Mouse (Mus musculus): ENCODE data around the gene Ablim1. TPM values are rescaled to one million over a fixed set of nuclear protein-coding genes. Genes with fewer than 3 reads are reported as not detected.

Gene Ablim1
- polyA plus RNA-seq, 1 experiment from 2014 or later, result 41.9 TPM

DNA sequence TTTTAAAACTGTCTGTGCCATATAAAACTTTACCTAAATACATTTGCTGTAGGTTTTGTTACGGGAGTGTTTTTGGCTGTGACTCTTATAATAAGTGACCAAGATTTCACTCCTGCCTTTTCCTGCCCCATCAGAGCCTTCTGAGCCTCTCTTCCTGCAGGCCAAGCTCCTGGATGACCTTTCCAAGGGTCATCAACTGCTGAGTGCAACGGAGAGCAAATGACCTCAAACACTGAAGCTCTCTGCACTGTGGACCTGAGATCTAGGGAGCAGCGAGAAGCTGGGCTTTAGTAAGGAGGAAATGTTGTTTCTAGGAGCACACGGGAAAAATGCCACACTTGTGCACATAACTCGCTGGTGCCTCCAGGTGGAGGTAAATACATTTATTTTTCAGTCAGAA lies 199.0 kb downstream of the Ablim1 start:
- Histone ChIP-seq H3K4me3 (no peak overlapping the region), H3K9me3 (no peaks in the 10 kb centered on the region), H3K36me3 (peaks cover 11% of the 10 kb centered on the region), H3K27ac (peak overlapping the region; percentile 76; the same call in 1 of the 2 replicates), H3K4me1 (peaks cover 69% of the 10 kb centered on the region), H3K27me3 (ENCODE audit: insufficient read depth, poor library complexity, severe bottlenecking) (no peaks in the 10 kb centered on the region)
- no peak for DNase-seq (ENCODE audit: low spot score)
- 43% methylated on average over 5 of the region's 5 CpGs for WGBS

DNA sequence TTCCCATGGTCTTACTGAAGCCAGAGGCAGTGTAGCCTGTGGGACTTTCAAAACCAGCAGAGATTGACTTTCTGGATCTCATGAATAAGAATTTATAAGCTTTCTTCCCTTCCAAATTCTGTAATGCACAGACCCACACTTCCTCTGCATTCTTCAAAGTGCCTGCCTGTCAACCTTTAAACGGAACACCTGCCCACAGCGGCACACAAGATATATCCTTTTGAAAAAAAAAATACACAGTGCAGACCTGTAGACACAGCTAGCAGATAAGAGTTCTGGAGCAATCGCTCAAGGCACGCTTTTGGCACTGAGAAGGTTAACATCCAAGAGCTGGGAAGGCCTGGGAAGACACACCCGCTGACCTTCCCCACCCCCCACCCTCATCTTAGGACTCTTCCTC lies 199.8 kb downstream of the Ablim1 start:
- peaks cover 62% of the 10 kb centered on the region for H3K4me1 ChIP-seq
- no peak overlapping the region for H3K4me3 ChIP-seq
- H3K9me3 ChIP-seq, result no peaks in the 10 kb centered on the region
- 50% methylated on average over 5 of the region's 5 CpGs for WGBS
- H3K36me3 ChIP-seq, result peaks cover 11% of the 10 kb centered on the region
- peak overlapping the region; percentile 76 for H3K27ac ChIP-seq
- no peaks in the 10 kb centered on the region for H3K27me3 ChIP-seq (ENCODE audit: insufficient read depth, poor library complexity, severe bottlenecking)
- no peak for DNase-seq (ENCODE audit: low spot score)

DNA sequence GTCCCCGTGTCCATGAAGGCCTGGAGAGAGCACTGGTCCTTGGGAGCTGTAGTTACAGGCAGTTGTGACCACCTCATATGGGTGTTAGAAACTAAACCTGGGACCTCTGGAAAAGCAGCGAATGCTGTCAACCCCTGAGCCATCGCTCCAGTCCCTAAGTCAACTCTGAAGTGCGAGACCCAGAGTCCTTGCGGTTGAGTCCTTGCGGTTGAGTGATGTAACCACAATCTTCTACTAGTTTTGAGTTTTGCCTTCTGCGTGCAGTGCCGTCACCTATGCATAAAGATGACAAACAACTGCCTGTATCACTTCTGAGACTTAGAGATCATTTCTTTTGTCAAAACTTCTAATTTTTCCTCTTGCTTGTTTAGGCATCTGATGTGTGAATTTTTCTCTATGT lies 200.7 kb downstream of the Ablim1 start:
- Histone ChIP-seq H3K36me3 (peaks cover 11% of the 10 kb centered on the region), H3K4me3 (no peak overlapping the region), H3K4me1 (peaks cover 55% of the 10 kb centered on the region), H3K9me3 (no peaks in the 10 kb centered on the region), H3K27me3 (ENCODE audit: insufficient read depth, poor library complexity, severe bottlenecking) (no peaks in the 10 kb centered on the region), H3K27ac (no peak overlapping the region)
- DNase-seq (ENCODE audit: low spot score), result no peak
- 94% methylated on average over 8 of the region's 8 CpGs for WGBS

DNA sequence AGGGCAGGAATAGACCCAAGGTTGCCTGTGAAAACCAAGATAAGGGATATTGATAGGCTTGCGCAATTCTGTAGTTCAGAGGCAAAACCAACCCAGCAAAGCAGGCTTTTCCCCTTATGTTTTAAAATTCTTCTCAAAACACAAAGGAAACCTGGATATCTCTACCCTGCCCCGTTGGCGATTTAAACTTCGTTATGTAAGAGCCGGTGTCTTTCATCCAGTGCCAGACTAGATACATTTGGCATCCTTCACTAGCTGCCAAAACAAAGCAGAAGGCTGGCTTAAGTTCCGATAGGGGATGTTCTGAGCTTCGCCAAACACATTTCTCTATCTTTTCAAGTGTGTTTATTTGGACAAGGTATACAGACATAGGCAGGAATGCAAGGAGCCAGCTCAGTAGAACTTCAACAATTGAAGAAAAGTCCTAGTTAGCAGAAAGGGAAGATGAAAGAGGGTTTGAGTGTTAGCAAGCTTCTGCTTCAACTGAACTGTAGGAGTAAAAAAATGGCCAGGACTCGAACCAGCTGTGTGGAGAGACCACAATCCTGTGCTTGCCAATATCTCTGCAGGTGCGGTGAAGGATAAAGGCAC lies 201.8 kb downstream of the Ablim1 start:
- H3K27me3 ChIP-seq (ENCODE audit: insufficient read depth, poor library complexity, severe bottlenecking), result no peaks in the 10 kb centered on the region
- no peak overlapping the region; the same call in 1 of the 2 replicates for H3K27ac ChIP-seq
- no peaks in the 10 kb centered on the region for H3K9me3 ChIP-seq
- peaks cover 44% of the 10 kb centered on the region for H3K4me1 ChIP-seq
- 44% methylated on average over 9 of the region's 9 CpGs for WGBS
- no peak for DNase-seq (ENCODE audit: low spot score)
- no peak overlapping the region for H3K4me3 ChIP-seq
- peaks cover 11% of the 10 kb centered on the region for H3K36me3 ChIP-seq

DNA sequence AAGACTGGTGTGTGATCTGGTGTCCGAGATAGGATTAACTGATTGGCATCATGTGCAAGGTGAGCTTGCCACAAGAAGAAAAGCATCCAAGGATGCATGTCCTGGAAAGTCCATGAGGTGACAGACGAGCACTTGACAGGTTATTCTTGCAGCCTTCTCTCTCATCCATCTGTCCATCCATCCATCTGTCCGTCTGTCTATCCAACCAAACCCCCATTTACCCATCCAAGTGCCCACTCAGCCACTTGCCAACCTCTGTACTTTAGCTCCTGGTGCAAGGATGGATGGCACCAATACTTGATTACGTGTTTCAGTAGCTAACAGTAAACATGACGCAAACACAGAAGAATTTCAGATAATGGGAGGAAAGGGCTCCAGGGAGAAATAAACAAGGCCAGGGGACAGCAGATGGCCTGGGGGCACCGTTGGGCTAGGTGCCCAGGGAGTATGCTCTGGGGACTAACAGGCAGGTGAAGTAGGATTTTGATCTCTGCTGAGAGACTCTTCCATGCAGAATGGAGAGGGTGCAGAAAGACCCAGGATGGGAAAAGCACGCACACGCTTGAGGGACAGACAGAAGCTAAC lies 202.4 kb downstream of the Ablim1 start:
- H3K36me3 ChIP-seq, result peaks cover 11% of the 10 kb centered on the region

DNA sequence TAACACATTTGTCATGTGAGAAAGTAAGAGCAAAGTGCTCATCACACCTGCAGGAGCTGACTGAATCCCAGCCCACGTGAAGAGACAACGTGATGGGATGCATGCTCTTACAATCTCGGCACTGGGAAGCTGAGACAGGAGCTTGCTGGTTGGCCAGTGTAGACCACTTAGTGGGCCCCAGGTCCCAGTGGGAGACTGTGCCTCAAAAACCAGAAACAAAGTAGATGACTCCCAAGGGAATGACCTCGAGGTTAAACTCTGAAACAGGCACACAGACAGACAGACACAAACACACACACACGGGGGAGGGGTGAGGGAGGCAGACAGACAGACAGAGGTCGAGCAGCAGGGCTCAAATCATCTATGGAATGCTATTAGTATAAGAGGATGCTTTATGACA lies 203.4 kb downstream of the Ablim1 start:
- DNase-seq (ENCODE audit: low spot score), result no peak
- Histone ChIP-seq H3K4me1 (peaks cover 32% of the 10 kb centered on the region), H3K9me3 (no peaks in the 10 kb centered on the region), H3K27me3 (ENCODE audit: insufficient read depth, poor library complexity, severe bottlenecking) (no peaks in the 10 kb centered on the region), H3K36me3 (peaks cover 18% of the 10 kb centered on the region), H3K27ac (no peak overlapping the region; the same call in 1 of the 2 replicates), H3K4me3 (no peak overlapping the region)
- WGBS, result 75% methylated on average over 6 of the region's 6 CpGs

More for the DNA sequence above, 202.4 kb downstream of the Ablim1 start:
- Histone ChIP-seq H3K9me3 (no peaks in the 10 kb centered on the region), H3K4me1 (peaks cover 38% of the 10 kb centered on the region), H3K27me3 (ENCODE audit: insufficient read depth, poor library complexity, severe bottlenecking) (no peaks in the 10 kb centered on the region), H3K27ac (no peak overlapping the region; the same call in 1 of the 2 replicates), H3K4me3 (no peak overlapping the region)
- 68% methylated on average over 8 of the region's 8 CpGs for WGBS
- DNase-seq (ENCODE audit: low spot score), result no peak

DNA sequence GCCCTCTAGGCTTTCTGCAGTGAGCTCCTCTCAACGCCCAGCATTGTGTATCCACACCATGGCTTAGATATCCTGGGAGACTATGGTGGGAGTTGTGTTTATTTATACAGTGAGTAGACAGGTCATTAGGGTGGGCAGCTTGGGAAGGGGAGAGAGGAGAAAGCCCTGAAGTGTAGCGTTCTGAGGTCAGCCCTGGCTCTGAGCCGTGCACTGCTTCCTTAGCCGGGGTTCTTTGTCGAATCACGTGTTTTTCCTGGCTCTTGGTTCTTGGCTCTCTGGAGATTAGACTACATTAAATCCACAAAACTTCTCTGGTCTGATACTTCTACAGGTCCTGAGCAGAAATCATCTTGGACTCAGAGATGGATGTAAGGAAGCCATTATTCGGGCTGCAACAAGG lies 205.1 kb downstream of the Ablim1 start:
- Histone ChIP-seq H3K27ac (peak overlapping the region; percentile 52; the same call in 1 of the 2 replicates), H3K4me3 (no peak overlapping the region), H3K4me1 (peaks cover 22% of the 10 kb centered on the region), H3K9me3 (no peaks in the 10 kb centered on the region), H3K27me3 (ENCODE audit: insufficient read depth, poor library complexity, severe bottlenecking) (no peaks in the 10 kb centered on the region), H3K36me3 (peaks cover 14% of the 10 kb centered on the region)
- WGBS, result 62% methylated on average over 7 of the region's 7 CpGs
- DNase-seq (ENCODE audit: low spot score), result no peak

DNA sequence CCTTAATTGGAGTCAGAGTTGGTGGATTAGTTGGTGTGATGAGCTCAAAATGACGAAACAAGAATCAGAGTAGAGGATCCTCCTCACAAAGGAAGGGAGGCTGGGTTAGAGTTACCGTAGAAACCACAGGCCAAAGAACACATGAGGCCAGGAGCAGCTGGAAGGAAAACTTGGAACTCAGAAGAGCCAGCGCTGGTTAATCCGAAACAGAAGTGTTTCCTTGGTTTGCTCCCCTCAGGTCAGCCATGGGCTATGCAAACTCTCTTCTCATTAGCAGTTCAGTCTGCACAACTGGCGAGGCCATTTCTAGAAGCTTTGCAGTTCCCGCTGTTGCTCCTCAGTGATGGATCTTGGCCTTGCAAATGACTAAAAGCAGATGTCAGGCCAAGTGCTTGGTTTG lies 208.2 kb downstream of the Ablim1 start:
- Histone ChIP-seq H3K27me3 (ENCODE audit: insufficient read depth, poor library complexity, severe bottlenecking) (no peaks in the 10 kb centered on the region), H3K4me1 (peaks cover 31% of the 10 kb centered on the region), H3K9me3 (no peaks in the 10 kb centered on the region), H3K4me3 (no peak overlapping the region), H3K27ac (no peak overlapping the region), H3K36me3 (peaks cover 6% of the 10 kb centered on the region)
- no peak for DNase-seq (ENCODE audit: low spot score)
- 85% methylated on average over 6 of the region's 6 CpGs for WGBS

DNA sequence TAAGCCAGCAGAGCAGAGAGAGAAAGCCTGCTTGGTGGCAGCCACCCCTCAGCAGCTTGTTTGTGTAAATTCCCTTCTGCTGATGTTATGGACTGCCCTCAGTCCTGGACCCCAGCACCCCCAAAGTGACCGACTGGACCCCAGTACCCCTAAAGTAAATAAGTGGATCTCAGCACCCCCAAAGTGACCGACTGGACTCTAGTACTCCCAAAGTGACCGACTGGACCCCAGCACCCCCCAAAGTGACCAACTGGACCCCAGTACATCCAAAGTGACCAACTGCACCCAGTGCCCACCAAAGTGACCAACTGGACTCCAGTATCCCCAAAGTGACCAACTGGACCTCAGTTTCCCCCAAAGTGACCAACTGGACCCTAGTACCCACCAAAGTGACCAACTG lies 208.7 kb downstream of the Ablim1 start:
- WGBS, result 85% methylated on average over 3 of the region's 3 CpGs
- Histone ChIP-seq H3K4me1 (peaks cover 31% of the 10 kb centered on the region), H3K9me3 (no peaks in the 10 kb centered on the region), H3K27ac (no peak overlapping the region), H3K4me3 (no peak overlapping the region), H3K27me3 (ENCODE audit: insufficient read depth, poor library complexity, severe bottlenecking) (no peaks in the 10 kb centered on the region), H3K36me3 (peaks cover 6% of the 10 kb centered on the region)
- no peak for DNase-seq (ENCODE audit: low spot score)

DNA sequence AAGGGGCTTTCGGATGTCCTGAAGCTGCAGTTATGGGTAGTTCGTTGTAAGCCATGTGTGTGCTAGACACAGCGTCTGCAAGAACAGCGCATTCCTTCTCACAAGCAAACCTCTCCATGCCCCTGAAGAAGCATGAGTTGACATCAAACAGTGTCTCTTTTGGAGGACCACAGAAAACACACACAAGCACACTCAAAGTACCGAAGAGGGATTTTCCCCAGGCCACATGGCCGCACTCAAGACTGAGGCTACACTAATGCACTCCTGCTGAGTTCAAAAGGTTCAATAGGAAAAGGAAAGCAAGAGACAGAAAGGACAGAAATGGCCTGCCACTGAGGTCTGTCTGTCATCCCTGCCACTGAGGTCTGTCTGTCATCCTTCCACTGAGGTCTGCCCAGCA lies 209.6 kb downstream of the Ablim1 start:
- peak overlapping the region; percentile 38; the same call in 1 of the 2 replicates for H3K27ac ChIP-seq
- 75% methylated on average over 6 of the region's 6 CpGs for WGBS

DNA sequence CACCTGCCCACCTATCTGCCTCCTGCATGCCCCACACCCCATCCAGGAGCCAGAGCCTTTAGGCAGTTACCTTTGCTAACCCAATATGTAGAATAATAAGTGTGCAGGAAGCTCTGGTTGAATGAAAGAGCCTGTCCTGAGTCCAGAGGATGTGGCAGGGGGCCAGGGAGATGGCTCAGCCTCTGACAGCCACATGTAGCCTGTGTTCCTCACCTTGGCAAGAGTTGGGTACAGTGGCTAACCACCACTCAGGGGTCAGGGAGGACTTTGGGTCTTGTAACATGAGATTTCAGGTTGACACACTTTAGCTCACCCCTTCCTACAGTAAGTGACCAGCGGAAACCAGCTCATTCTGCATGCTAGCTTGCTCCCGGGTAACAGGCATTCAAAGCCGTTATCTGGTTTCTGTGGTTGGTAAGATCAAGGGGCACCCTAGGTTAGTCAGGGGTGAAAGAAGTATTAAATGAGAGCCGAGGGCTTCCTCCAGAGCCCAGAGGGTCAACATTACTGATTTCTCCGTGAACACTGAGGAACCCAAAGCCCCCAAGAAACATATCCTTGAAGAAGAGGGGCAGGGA lies 210.5 kb downstream of the Ablim1 start:
- Histone ChIP-seq H3K27me3 (ENCODE audit: insufficient read depth, poor library complexity, severe bottlenecking) (no peaks in the 10 kb centered on the region), H3K9me3 (no peaks in the 10 kb centered on the region), H3K36me3 (peaks cover 6% of the 10 kb centered on the region), H3K4me1 (peaks cover 38% of the 10 kb centered on the region), H3K4me3 (no peak overlapping the region), H3K27ac (peak overlapping the region; percentile 32; the same call in 1 of the 2 replicates)
- no peak for DNase-seq (ENCODE audit: low spot score)
- WGBS, result 67% methylated on average over 5 of the region's 5 CpGs

More for the DNA sequence above, 209.6 kb downstream of the Ablim1 start:
- Histone ChIP-seq H3K4me1 (peaks cover 31% of the 10 kb centered on the region), H3K4me3 (no peak overlapping the region), H3K27me3 (ENCODE audit: insufficient read depth, poor library complexity, severe bottlenecking) (no peaks in the 10 kb centered on the region), H3K36me3 (peaks cover 6% of the 10 kb centered on the region), H3K9me3 (no peaks in the 10 kb centered on the region)
- DNase-seq (ENCODE audit: low spot score), result no peak

DNA sequence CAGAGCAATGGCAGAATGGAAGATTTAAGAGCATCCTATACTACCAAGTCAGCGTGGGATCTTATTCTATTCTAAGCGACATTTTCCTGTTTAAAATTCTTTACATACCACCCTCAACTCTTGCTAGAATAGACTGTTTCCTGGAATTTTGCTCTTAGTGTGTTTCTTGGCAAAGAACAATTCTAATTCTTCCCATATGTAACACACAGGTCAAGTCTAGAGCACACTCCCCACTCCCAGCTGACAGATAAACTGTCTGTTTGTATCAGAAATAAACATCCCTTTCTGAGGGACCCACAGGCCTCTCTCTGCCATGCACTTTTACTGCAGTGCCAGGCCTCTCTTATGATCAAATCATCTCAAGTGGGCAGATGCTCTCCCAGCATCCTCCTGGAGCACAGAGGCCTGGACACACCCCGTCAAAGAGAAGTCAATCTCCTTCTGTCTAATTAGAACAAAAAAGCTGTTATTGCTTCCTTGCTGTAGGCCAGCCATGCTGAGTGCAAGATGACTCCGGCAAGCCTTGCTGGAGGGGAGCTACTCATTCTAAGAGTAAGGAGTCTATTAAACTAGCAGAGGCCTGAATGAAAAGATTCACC lies 211.3 kb downstream of the Ablim1 start:
- Histone ChIP-seq H3K27ac (peak overlapping the region; percentile 32; the same call in 1 of the 2 replicates), H3K4me3 (no peak overlapping the region), H3K9me3 (no peaks in the 10 kb centered on the region), H3K4me1 (peaks cover 46% of the 10 kb centered on the region), H3K27me3 (ENCODE audit: insufficient read depth, poor library complexity, severe bottlenecking) (no peaks in the 10 kb centered on the region), H3K36me3 (peaks cover 6% of the 10 kb centered on the region)
- no peak for DNase-seq (ENCODE audit: low spot score)
- WGBS, result 64% methylated on average over 4 of the region's 4 CpGs

DNA sequence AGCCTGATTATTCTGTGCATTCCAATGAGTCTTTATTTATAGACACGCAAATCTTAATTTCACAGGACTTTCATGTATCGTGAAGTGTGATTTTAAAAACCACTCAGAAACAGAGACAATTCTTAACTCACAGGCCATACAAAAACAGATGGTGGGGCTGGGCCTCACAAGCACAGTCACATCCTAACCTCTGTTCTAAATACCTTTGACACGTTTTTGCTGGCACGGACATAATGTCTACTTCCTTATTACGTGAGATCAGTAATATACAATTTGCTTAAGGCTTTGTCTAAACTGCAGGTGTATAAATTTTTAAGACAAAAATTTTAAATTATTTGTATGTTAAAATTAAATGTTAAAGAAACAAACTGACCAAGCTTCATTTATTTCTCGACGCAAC lies 212.7 kb downstream of the Ablim1 start:
- Histone ChIP-seq H3K9me3 (no peaks in the 10 kb centered on the region), H3K4me1 (peaks cover 49% of the 10 kb centered on the region), H3K4me3 (no peak overlapping the region), H3K27me3 (ENCODE audit: insufficient read depth, poor library complexity, severe bottlenecking) (no peaks in the 10 kb centered on the region), H3K27ac (no peak overlapping the region), H3K36me3 (peaks cover 6% of the 10 kb centered on the region)
- DNase-seq (ENCODE audit: low spot score), result no peak
- 89% methylated on average over 7 of the region's 7 CpGs for WGBS
